Mouse (Mus musculus): ENCODE results near the gene Cltrn. TPM values are rescaled to one million over a fixed set of nuclear protein-coding genes. Genes with fewer than 3 reads are reported as not detected.

Cltrn gene
- polyA plus RNA-seq, 1 experiment: not detected

DNA sequence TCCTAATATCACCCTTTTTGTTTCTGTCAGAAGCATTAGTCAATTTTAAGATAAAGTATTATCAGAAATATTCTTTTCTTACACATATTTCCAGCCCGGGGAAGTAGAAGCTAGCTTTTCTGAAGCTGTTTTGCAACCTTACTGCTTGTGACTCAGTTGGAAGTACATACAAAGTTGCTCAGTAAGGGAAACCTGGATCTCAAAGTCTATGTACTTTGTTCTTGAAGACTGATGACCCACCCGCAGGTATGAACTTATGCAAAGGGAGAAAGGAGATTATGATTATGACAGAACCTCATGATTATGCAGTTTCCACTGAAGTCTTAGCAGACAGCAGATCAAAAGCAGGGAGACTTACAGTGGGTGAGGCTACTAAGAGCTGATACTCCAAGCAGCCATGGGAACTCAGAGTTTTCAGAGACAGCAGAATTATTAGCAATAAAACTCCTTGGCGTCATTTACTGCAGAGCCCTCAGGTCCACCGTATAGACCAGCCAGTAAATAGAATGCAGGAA, 46.7 kb downstream of the Cltrn start:
- no peak for DNase-seq (ENCODE audit: low read depth)

DNA sequence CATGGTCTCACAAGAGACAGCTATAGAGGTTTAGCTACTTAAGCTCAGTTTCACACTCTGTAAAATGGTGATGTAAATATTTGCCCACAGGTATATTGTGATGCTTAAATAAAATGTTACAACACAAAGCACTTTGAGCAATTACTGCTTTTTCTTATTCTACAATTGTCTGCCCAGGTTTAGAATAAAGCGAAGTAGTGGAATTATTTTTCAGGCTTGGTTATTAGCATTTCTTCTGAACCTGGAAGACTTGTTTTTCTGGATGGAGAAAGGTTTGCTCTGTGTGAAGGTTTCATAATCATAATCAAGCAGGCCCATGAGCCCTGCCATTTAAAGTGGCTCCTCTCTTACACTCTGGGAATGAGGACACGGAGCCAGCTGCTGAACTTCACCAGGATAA, 50.4 kb downstream of the Cltrn start, which contains the start of gene Ace2:
Gene Ace2, plus strand, starts transcription at position 301 of the 400 bp plus-strand sequence.
- no peak for DNase-seq (ENCODE audit: low read depth)

- DNase-seq (ENCODE audit: low read depth): no peak
Measured at GRCm38 (mm10) chrX:164145463-164146250, 57.0 kb downstream of the Cltrn start.

DNA sequence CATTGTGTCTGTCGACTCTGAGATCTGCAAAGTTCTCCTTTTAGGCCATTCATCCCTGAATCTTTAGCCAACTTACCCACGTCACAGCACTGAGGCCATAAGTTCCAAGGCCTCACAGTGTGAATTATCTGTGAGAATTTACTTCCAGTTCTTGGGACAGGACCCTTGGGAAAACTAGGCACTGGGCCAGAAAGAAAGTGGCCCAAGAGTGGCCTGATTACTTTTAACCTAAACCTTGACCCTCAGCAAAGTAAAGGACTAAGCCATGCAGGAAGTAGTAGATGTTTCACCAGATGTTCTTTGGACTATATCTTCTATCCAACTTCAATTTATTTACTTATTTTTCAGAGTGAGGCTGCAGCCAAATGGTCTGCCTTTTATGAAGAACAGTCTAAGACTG, 64.1 kb downstream of the Cltrn start:
- DNase-seq (ENCODE audit: low read depth): no peak

GRCm38 (mm10) chrX:164153606-164154005, 65.0 kb downstream of the Cltrn start:
- DNase-seq (ENCODE audit: low read depth): no peak

GRCm38 (mm10) chrX:164154594-164154993, 66.0 kb downstream of the Cltrn start:
- no peak for DNase-seq (ENCODE audit: low read depth)

DNA sequence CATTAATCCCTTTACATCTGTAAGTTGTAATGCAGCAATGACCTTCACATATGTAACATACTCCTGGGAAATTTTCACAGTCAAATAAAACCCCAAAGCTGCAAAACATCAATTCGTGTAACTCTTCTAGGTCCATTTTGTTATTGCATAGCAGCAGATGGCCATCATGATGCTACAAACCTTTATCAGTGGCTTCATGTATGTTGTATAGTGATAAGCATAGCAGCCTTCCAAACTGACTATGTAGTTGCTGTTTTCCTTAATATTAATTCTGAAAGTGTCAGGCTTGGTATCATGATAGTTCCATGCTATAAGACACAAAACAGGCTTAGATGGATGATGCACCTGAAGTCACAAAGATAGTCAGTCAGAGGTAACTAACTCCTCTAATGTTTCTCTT, 76.1 kb downstream of the Cltrn start:
- DNase-seq (ENCODE audit: low read depth): no peak

Other genes starting within 250 kb of the Cltrn start
- gene Ap1s2, start 179.8 kb upstream of the Cltrn start, polyA plus RNA-seq (2012; rRNA removed): 109 and 212 TPM in 2 replicates
- gene Zrsr2, start 130.2 kb upstream of the Cltrn start, polyA plus RNA-seq (2012; rRNA removed): 7.4 and 11.2 TPM in 2 replicates
- 64.5 and 71.3 TPM in 2 replicates for gene Car5b, start 60.8 kb upstream of the Cltrn start, polyA plus RNA-seq (2012; rRNA removed)
- gene Siah1b, start 12.3 kb upstream of the Cltrn start, polyA plus RNA-seq (2012; rRNA removed): 6.2 and 6.8 TPM in 2 replicates
- gene Ace2, start 50.5 kb downstream of the Cltrn start, polyA plus RNA-seq (2012; rRNA removed): 0.70 and 0.72 TPM in 2 replicates
- gene Bmx, start 169.4 kb downstream of the Cltrn start, polyA plus RNA-seq (2012; rRNA removed): 0.58 and 0.66 TPM in 2 replicates
- gene Pir, start 180.5 kb downstream of the Cltrn start, polyA plus RNA-seq (2012; rRNA removed): 1.9 and 3.2 TPM in 2 replicates

All from gonadal fat pad, adult 2 months (tissue).